Mouse (Mus musculus): ENCODE results near the gene Armh3. TPM values are rescaled to one million over a fixed set of nuclear protein-coding genes. Genes with fewer than 3 reads are reported as not detected.

Armh3 gene
- polyA plus RNA-seq, 1 experiment from 2014 or later = 23.9 TPM

DNA sequence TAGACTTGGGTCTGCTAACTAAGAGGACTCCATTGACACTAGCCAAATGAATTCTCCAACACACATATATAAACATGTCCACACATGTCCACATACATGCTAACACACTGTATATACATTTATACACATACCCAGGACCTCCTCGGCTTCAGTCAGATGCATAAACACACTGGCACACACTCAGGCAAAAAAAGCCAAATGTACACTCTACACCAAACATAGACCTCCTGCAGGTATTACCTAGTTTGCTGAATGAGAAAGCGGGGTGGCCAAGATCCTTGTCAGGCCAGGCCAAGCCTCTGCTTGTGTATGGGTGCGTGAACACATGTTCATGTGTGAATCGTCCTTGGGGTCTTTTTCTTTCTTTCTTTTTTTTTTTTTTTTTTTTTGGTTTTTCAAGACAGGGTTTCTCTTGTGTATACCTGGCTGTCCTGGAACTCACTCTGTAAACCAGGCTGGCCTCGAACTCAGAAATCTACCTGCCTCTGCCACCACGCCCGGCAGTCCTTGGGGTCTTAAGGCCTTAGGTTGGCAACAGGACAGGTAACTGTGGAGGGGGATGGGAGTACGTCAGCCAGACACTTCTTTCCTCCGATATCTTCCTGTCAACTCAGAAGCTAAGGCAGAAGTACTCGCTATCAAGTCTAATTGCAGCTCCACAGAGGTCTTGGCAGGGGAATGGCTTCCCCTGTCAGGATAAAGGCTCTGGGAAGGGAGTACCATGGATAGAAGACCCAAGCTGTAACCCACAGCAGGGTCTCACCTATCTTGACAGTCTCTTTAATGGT, 32.1 kb upstream of the Armh3 start:
- Histone ChIP-seq H3K4me1 (replicated peaks) (peaks cover 4% of the 10 kb centered on the region; the same call in 1 of the 2 replicates), H3K27me3 (no peaks in the 10 kb centered on the region), H3K27ac (peak overlapping the region; percentile 1; the same call in 1 of the 2 replicates), H3K4me2 (no peak overlapping the region), H3K9me3 (0 out of 2 replicates have a peak, but pooled peaks cover 4% of the 10 kb centered on the region), H3K9ac (no peak overlapping the region), H3K4me3 (no peak overlapping the region), H3K36me3 (peaks cover 57% of the 10 kb centered on the region)
- no peak for ATAC-seq (ENCODE audit: low FRiP score)
- 97% methylated on average over 10 of the region's 10 CpGs for WGBS

DNA sequence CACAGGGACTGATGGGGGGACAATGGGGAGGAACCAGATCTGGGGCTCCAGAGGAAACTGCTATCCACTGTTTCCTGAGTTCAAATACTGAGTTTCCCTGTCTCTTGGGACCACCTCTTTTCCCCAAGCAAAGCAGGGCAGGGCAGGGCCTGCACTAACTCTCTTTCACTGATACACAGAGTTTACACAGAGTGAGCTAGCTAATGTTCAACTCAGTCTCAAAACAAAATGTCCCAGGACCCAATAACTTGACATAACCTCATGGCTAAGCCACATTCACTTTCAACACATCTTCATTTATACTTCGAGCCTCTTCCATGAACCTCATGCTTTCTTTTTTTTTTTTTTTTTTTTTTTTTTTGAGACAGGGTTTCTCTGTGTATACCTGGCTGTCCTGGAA, 31.4 kb upstream of the Armh3 start:
- no peak overlapping the region for H3K27ac ChIP-seq
- no peak overlapping the region for H3K9ac ChIP-seq
- peaks cover 4% of the 10 kb centered on the region; the same call in 1 of the 2 replicates for H3K4me1 ChIP-seq (replicated peaks)
- WGBS = 96% methylated on average over 1 of the region's 1 CpGs
- H3K36me3 ChIP-seq = peaks cover 49% of the 10 kb centered on the region
- no peak overlapping the region for H3K4me3 ChIP-seq
- ATAC-seq (ENCODE audit: low FRiP score) = no peak
- no peak overlapping the region for H3K4me2 ChIP-seq
- 0 out of 2 replicates have a peak, but pooled peaks cover 4% of the 10 kb centered on the region for H3K9me3 ChIP-seq
- H3K27me3 ChIP-seq = no peaks in the 10 kb centered on the region

- Histone ChIP-seq H3K36me3 (peaks cover 41% of the 10 kb centered on the region), H3K9me3 (0 out of 2 replicates have a peak, but pooled peaks cover 4% of the 10 kb centered on the region), H3K4me3 (no peak overlapping the region), H3K4me1 (replicated peaks) (peaks cover 4% of the 10 kb centered on the region; the same call in 1 of the 2 replicates), H3K9ac (no peak overlapping the region), H3K4me2 (no peak overlapping the region), H3K27ac (no peak overlapping the region), H3K27me3 (no peaks in the 10 kb centered on the region)
- no peak for ATAC-seq (ENCODE audit: low FRiP score)
- 74% methylated on average over 11 of the region's 11 CpGs for WGBS
Observed at GRCm38 (mm10) chr19:46028747-46029320, 30.5 kb upstream of the Armh3 start.

- 0 out of 2 replicates have a peak, but pooled peaks cover 4% of the 10 kb centered on the region for H3K9me3 ChIP-seq
- 72% methylated on average over 8 of the region's 8 CpGs for WGBS
- H3K9ac ChIP-seq = no peak overlapping the region
- no peak overlapping the region for H3K27ac ChIP-seq
- H3K36me3 ChIP-seq = peaks cover 18% of the 10 kb centered on the region
- H3K4me3 ChIP-seq = no peak overlapping the region
- H3K27me3 ChIP-seq = no peaks in the 10 kb centered on the region
- H3K4me2 ChIP-seq = no peak overlapping the region
- no peak for ATAC-seq (ENCODE audit: low FRiP score)
- peaks cover 4% of the 10 kb centered on the region; the same call in 1 of the 2 replicates for H3K4me1 ChIP-seq (replicated peaks)
Observed at GRCm38 (mm10) chr19:46026567-46026966, 28.3 kb upstream of the Armh3 start.

GRCm38 (mm10) chr19:46024959-46025358, 26.7 kb upstream of the Armh3 start:
- Histone ChIP-seq H3K4me3 (no peak overlapping the region), H3K27ac (no peak overlapping the region), H3K9ac (no peak overlapping the region), H3K36me3 (peaks cover 6% of the 10 kb centered on the region), H3K9me3 (0 out of 2 replicates have a peak, but pooled peaks cover 4% of the 10 kb centered on the region), H3K4me2 (no peak overlapping the region), H3K27me3 (no peaks in the 10 kb centered on the region), H3K4me1 (replicated peaks) (peaks cover 4% of the 10 kb centered on the region; the same call in 1 of the 2 replicates)
- WGBS = 84% methylated on average over 6 of the region's 6 CpGs
- no peak for ATAC-seq (ENCODE audit: low FRiP score)

DNA sequence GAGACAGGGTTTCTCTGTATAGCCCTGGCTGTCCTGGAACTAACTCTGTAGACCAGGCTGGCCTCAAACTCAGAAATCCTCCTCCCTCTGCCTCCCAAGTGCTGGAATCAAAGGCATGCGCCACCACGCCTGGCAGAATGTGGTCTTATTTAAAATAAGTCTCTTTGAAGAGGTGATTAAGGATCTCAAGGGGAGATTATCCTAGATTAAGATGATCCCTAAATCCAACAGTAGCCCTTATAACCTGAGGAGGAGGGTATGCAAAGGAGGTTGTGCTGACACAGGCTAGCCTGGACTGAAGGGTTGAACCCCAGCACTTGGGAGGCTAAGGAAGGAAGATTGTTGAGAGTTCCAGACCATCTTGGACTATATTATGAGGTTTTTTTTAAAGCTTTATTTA, 17.7 kb upstream of the Armh3 start:
- 0 out of 2 replicates have a peak, but pooled peaks cover under 1% of the 10 kb centered on the region for H3K9me3 ChIP-seq
- 83% methylated on average over 2 of the region's 2 CpGs for whole genome bisulfite sequencing
- no peak for ATAC-seq (ENCODE audit: low FRiP score)

GRCm38 (mm10) chr19:46014572-46015178, 16.4 kb upstream of the Armh3 start:
- no peaks in the 10 kb centered on the region for H3K4me1 ChIP-seq (replicated peaks)
- H3K4me2 ChIP-seq = no peak overlapping the region
- no peaks in the 10 kb centered on the region for H3K36me3 ChIP-seq
- H3K9me3 ChIP-seq = 0 out of 2 replicates have a peak, but pooled peaks cover 3% of the 10 kb centered on the region
- H3K27ac ChIP-seq = no peak overlapping the region
- whole genome bisulfite sequencing = 41% methylated on average over 12 of the region's 12 CpGs
- no peak overlapping the region for H3K4me3 ChIP-seq
- H3K9ac ChIP-seq = no peak overlapping the region
- no peaks in the 10 kb centered on the region for H3K27me3 ChIP-seq
- no peak for ATAC-seq (ENCODE audit: low FRiP score)

More for the DNA sequence above, 17.7 kb upstream of the Armh3 start:
- Histone ChIP-seq H3K4me3 (no peak overlapping the region), H3K9ac (no peak overlapping the region), H3K4me1 (replicated peaks) (no peaks in the 10 kb centered on the region), H3K27me3 (no peaks in the 10 kb centered on the region), H3K27ac (no peak overlapping the region), H3K36me3 (no peaks in the 10 kb centered on the region), H3K4me2 (no peak overlapping the region)

DNA sequence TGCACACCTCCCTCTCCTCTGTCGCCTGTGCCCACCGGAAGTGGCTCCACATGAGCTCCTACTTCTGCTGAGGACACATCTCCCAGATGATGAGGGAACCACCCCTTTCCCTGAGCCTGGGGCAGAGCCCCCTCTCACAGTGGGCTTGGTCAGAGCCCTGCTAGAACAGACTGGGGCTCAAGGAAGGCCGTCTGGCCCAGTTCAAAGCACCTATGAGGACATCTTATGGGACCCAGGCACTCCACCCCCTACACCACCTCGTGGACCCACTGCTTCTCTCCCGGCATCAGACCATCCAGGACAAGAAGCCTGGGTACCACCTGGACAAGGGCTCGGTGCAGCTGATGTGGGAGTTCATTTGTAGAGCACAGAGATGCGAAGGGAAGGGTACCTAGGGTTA, 7.4 kb upstream of the Armh3 start:
- WGBS = 92% methylated on average over 7 of the region's 7 CpGs
- H3K36me3 ChIP-seq = no peaks in the 10 kb centered on the region
- H3K4me1 ChIP-seq (replicated peaks) = peaks cover 18% of the 10 kb centered on the region
- peaks cover 33% of the 10 kb centered on the region for H3K27me3 ChIP-seq
- no peaks in the 10 kb centered on the region for H3K9me3 ChIP-seq
- H3K4me3 ChIP-seq = no peak overlapping the region
- H3K9ac ChIP-seq = peak overlapping the region; percentile 39; the same call in 1 of the 2 replicates
- no peak overlapping the region for H3K27ac ChIP-seq
- H3K4me2 ChIP-seq = no peak overlapping the region
- ATAC-seq (ENCODE audit: low FRiP score) = no peak

DNA sequence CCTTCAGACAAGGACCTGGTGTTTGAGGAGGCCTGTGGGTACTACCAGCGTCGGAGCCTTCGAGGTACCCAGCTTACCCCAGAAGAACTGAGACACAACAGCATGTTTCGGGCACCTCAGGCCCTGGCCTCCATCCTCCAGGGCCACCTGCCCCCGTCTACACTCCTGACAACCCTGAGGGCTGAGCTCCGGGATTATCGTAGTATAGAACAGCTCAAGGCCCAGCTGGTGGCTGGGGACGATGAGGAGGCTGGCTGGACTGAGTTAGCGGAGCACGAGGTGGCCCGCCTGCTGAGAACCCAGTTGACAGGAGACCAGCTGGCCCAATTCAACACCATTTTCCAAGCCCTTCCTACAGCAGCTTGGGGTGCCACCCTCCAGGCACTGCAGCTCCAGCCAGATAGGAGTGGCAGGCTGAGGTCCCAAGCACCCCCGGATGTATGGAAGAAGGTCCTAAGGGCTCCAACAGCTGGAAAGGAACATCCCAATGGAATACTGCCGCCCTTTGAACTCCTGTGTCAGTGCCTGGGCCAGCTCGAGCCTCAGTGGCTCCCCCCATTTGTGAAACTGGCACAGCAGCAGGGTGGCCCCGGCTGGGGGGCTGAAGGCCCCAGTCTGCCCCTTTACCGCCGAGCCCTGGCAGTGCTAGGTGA, 6.7 kb upstream of the Armh3 start:
- 75% methylated on average over 17 of the region's 17 CpGs for WGBS

GRCm38 (mm10) chr19:46003371-46004226, 5.3 kb upstream of the Armh3 start, which contains the start of gene Hps6:
TSS of gene Hps6 (plus strand) at chr19:46003508.
- peaks cover 18% of the 10 kb centered on the region for H3K4me1 ChIP-seq (replicated peaks)
- no peaks in the 10 kb centered on the region for H3K9me3 ChIP-seq
- H3K27ac ChIP-seq = no peak within 1 kb of the TSS
- 2% methylated on average over 65 of the region's 70 CpGs for WGBS
- peak; percentile 47 for ATAC-seq (ENCODE audit: low FRiP score)
- peak within 1 kb of the TSS; percentile 80 for H3K9ac ChIP-seq
- no peaks in the 10 kb centered on the region for H3K36me3 ChIP-seq
- peak within 1 kb of the TSS; percentile 53 for H3K4me3 ChIP-seq
- peak within 1 kb of the TSS; percentile 90 for H3K4me2 ChIP-seq
- peaks cover 33% of the 10 kb centered on the region for H3K27me3 ChIP-seq

More for the DNA sequence above, 6.7 kb upstream of the Armh3 start:
- H3K4me1 ChIP-seq (replicated peaks) = peaks cover 18% of the 10 kb centered on the region
- H3K9me3 ChIP-seq = no peaks in the 10 kb centered on the region
- H3K27ac ChIP-seq = no peak overlapping the region
- 0 out of 2 replicates have a peak overlapping the region, but pooled peaks have one; percentile 90 for H3K4me2 ChIP-seq
- no peak for ATAC-seq (ENCODE audit: low FRiP score)
- H3K36me3 ChIP-seq = no peaks in the 10 kb centered on the region
- no peak overlapping the region for H3K4me3 ChIP-seq
- H3K27me3 ChIP-seq = peaks cover 33% of the 10 kb centered on the region
- H3K9ac ChIP-seq = peak overlapping the region; percentile 39; the same call in 1 of the 2 replicates

GRCm38 (mm10) chr19:46002279-46002678, 4.0 kb upstream of the Armh3 start:
- Histone ChIP-seq H3K4me3 (no peak overlapping the region), H3K9me3 (no peaks in the 10 kb centered on the region), H3K36me3 (no peaks in the 10 kb centered on the region), H3K27ac (no peak overlapping the region), H3K9ac (no peak overlapping the region), H3K27me3 (peaks cover 33% of the 10 kb centered on the region), H3K4me2 (no peak overlapping the region), H3K4me1 (replicated peaks) (peaks cover 23% of the 10 kb centered on the region)
- 83% methylated on average over 9 of the region's 9 CpGs for WGBS
- no peak for ATAC-seq (ENCODE audit: low FRiP score)

Data from hindbrain, embryonic 13.5 days (tissue).